Mouse (Mus musculus) frontal cortex, adult (tissue): ENCODE results near the gene Rexo4.

Experiments
- ATAC-seq: cut with Nextera tagmentation; 2 replicates; pipeline ENCODE4 v1.9.2; 2017; ENCODE audit warnings: mild to moderate bottlenecking, moderate library complexity, mixed read lengths; ENCODE audit not compliant: low TSS enrichment

Rexo4 gene

DNA sequence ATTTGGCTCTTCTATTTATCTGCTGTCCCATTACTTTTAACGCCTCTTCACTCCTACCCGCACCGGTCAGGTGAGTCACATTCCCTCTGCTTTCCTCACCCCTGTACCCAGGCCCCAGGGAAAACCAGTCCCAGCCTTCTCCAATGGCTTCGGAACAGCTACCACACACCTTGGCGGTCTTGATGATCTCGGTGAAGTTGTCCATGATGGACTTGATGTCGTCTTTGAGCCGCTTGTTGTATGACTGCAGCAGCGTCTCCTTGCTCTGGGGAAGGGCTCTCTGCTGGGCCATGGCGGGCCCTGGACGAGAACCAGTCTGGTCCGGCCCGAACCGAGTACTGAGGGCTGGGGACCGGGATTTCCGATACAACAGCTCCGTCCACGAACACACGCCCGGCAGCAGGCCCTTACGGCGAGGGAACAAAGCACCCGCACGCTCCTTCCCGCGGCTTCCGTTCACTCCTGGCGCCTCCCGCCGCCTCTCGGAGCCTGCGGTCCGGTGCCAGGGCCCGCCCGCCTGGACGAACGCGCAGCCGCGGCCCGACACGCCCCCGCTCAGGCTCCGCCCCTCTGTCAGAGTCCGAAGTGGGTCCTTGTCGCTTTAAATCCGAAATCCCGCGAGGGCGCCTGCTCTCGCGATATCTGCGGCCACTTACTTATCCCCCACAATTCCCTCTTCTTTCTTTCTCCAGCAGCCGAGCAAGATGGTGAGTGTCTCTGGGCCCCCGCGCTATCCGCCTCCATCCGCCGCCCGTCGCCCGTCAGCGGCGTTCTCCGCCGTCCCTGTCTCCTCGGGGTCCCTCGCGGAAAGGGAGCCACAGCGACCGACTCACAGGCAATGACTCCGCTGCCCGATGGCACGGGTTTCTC is 53.8 kb downstream of the Rexo4 start, which contains the start of the genes Med22 and Rpl7a:
Gene Med22, minus strand, starts transcription at position 554 of the 870 bp plus-strand sequence.
Gene Rpl7a, plus strand, starts transcription at position 641 of the 870 bp plus-strand sequence.
- ATAC-seq = peak; percentile 88

DNA sequence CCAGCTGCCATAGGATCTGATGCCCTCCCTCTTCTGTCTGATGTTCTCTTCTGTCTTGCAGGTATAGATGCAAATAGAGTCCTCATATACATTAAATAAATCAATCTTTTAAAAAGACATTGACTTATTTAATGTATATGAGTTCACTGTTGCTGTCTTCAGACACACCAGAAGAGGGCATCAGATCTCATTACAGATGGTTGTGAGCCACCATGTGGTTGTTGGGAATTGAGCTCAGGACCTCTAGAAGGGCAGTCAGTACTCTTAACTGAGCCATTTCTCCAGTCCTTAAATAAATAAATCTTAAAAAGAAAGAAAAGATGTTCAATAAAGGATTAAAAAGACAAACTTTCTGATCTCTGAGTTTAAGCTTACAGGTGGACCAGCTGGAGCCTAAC is 54.8 kb downstream of the Rexo4 start:
- ATAC-seq = no peak

DNA sequence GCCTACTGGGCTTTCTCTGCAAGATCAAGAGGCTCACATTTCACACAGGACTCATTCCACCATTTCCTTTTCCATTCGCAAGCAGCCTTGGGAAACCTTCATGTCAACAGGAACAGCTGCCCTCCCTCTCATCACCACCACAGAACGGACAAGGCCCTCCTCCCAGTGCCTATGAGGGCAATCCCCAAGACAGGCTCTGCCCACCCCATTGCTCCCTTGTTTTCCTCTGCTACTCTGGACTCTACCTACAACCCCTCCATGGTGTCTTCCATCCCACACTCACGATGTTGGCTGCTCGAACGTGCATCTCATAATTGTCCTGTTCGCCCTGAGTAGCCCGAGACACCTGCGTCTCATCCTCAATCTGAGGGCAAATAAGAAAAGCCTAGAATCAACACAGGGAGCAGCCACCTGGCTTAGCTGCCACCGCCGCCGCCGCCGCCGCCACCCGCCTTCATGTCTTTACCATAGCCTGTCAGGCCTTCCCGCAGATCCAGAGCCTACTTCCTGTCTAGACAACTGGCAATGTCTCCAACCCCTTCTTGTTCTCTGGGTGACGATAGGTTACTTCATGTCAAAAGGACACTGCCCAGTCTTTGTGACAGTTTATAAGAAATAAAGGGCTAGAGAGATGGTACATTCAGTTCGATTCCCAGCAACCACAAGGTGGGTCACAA is 55.3 kb downstream of the Rexo4 start:
- no peak for ATAC-seq

DNA sequence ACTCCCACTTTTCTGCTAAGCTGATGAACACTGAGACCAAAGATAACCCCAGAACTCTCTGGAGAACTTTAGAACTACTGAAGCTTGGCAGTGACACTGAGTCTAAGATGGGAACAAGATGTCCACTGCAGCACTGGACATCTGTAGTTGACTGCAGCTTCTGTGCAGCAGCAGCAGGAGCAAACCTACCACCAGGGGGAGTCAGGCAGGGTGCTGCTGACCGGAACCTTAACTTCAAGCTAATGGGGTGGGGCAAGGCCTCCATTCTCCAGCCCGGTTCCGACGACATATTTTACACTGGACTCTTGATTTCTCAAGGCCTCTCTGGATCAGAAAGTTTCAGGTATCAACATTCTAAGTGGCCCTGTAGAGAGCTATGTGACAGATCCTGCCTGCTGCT is 57.1 kb downstream of the Rexo4 start:
- ATAC-seq = no peak

DNA sequence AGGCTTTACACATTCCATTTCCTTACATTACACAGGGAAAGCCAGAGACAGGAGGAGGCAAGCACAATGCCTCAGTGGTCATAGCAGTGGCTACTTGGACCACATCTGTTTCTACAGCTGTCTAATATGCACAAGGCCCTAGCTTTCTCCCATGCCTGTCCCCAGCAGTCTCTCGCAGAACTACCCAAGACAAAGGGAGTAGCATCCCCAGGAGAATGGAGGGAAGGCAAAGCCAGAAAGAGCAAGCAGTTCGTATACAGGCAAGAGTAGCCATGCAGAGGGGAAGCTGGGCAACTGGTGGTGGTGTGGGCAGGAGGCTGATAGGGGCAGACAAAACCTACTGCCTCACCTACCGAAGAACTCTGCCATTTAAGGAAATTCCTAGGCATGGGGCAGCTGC is 57.8 kb downstream of the Rexo4 start:
- no peak for ATAC-seq

DNA sequence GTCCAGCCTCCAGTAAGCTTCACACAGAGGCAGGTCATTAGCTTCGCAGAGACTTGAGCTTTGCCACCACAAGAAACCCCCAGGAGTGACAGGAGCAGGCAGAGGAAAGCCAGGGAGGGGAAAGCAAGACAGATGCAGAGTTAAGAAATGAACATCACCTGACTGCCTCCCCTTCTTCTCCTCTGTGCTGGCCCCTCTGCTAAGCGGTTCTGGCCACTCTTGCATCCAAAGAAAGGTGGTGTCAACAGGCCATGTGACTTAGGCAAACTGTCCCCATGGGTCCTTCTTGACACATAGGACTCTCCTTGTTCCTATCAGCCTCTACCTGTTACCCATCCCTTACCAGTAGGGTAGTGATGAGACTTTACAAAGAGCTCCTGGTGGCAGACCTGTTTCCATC is 58.2 kb downstream of the Rexo4 start:
- ATAC-seq = no peak
